Mouse (Mus musculus): ENCODE results near the gene Klf12. TPM values are rescaled to one million over a fixed set of nuclear protein-coding genes. Genes with fewer than 3 reads are reported as not detected.

Klf12 gene
- 2.9 TPM for polyA plus RNA-seq (2017; shearing (Covaris generic))

DNA sequence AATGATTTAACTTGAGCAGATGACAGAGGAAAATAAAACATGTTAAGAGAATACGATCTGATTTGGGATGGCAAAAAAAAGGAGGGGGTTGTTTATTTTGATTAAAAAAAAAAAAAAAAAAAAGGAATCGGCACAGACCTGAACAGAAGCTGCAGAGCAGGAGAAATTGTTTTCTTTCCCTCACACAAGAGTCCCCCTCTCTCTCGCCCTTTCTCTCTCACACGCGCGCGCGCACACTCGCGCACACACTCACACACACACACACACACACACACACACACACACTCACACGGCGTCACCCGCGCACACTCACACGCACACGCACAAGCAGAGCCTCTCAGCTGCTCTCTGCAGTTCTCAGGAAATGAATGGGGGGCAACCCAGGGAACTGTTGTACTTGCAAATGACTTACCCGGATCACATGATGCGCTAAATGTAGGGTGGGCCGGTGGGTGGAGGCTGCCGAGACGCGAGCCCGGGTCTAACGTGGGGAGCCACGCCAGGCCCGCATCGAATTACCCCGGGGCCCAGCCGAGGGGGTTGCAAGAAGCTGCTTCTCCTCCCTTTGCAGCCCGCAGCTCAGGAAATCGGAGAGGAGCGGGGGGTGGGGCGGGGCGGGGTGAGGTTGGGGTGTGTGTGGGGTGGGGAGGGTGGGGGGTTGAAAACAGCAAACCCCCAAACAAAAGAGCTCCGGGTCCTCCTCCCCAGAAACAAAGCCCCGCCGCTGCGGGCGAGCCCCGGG lies at the start of gene Klf12:
TSS of gene Klf12 (minus strand) at position 561 of the 742 bp plus-strand sequence.

Data from inflammation-experienced regulatory T-cells, adult 16 weeks (primary cell).